Mouse (Mus musculus): ENCODE data around the gene Ccdc13.
A peak's percentile ranks its signal among the peaks of the same experiment; 100 is the strongest.

Gene Ccdc13

DNA sequence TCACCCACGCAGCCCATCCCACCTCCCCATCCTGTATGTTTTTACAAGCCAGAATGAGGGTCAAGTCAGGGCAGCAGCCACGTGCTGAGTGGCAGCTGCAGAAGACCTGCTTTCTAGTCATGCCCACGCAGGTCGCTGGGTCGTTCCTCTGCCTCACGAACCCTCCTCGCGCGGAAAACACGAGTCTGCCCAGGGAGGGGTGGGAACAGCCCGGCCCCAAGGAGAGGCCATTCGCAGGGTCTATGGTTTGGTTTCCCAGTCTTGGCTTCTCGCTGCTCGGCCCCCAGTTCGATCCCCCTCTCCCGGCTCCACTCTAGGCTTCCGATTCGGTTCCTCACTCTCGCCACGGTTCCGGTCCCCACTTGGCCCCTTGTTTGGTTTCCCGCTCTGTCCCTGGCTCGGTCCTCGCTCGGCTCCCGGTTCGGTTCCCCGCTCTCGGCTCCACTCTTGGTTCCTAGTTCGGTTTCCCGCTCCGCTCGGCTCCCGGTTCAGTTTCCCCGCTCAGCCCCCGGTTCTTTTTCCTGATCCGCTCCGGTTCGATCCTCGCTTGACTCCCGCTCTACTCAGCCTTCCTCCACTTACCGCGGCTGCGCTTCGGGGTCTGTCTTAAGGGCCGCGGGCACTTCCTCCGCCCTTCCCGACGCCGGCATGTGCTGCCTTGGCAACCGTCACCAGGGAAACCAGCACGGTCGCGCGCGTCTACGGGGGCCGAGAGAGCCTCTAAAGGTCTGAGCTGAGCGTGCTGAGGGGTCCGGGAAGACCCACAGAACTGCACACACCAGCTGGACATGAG lies at the start of gene Ccdc13:
TSS of gene Ccdc13 (minus strand) at position 633 of the 793 bp plus-strand sequence.
- peak; percentile 39 to 49 for DNase-seq (ENCODE audit: low spot score in 2 of 2)

DNA sequence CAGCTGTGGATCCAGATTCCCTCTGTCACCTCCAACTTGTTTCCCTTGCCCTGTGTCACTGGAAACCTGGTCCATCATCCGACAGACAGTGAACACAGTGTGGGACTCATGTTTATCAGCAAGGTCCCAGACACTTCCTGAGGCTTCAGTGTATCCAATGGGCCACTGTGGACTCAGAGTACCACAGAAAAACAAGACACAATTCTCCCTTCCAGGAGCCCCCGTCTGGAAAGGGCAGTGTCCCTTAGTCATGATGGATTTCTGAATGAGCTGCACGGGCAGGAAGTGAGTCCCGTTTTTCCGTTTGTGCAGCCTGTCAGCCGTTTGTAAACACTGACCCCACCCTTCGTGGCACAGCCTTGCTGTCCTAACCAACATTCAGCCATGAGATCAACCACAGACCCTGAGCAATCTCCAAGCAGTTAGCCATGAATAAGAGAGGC lies 42.8 kb upstream of the Ccdc13 start:
- DNase-seq (ENCODE audit: low spot score in 2 of 2), result peak; percentile 42 to 46

DNA sequence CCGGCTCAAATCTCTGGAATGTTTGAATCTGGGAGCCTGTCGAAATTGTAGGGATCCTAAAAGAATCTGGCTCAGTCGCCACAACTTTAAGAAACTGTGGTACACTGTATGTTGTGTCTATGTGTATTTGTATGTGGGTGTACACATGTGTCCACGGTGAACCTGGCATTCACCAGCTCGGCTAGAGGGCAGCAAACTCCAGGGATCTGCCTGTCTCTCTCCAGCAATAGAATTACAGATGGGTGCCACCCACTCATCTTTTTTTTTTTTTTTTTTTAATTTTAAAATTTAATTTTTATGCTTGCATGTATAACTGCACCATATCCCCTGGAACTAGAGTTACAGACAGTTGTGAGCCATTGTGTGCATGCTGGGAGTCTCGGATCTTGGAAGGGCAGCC lies 42.0 kb upstream of the Ccdc13 start:
- no peak for DNase-seq (ENCODE audit: low spot score in 2 of 2)

DNA sequence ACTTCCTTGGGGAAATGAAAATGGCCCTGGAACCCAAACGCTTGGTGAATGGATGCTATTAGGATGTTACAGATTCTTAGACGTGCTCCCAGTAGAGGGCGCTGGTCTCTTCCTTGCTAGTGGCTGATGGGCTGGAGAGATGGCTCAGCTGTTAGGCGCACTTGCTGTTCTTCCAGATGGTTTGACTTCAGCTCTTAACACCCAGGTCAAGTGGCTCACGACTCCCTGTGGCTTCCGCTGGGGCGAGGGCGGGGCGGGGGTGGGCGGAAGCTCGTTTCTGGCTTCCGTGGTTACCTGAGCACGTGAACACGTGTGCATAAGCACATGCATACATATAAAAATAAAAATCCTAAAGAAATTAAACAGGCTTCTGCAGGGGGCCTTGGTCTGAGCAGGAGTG lies 41.6 kb upstream of the Ccdc13 start:
- peak; percentile 67 to 77 for DNase-seq (ENCODE audit: low spot score in 2 of 2)

DNA sequence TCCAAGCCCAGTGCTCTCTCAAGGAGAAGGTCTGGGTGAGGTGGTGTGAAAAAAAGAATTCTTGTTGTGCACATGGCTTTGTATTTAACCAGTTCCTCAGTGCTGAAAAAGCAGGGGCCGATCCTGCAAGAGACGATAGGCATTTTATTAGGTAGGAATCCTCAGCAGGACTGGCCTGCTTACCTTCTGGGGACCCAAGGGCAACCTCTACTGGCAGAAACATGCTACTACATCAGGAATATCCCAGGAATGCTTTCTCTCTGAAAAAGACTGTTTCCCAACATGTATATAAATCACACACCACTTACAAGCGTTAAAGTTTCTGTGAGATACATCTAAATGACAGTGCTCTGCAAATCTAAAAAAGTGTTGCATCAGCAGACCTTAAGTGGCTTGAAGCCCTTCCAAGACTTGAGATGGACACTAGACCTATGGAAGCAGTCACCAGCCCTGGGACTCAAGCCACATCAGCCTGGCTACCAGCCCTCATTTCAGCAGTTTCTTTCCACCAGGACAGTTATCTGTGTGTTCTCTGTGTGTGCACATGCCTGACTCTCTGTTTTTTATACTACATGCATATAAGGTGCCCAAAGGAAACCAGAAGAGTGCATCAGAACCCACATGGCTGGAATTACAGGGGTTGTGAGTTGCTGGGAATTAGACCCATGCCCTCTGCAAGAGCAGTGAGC lies 37.9 kb upstream of the Ccdc13 start:
- DNase-seq (ENCODE audit: low spot score in 2 of 2), result peak; percentile 28 to 66

DNA sequence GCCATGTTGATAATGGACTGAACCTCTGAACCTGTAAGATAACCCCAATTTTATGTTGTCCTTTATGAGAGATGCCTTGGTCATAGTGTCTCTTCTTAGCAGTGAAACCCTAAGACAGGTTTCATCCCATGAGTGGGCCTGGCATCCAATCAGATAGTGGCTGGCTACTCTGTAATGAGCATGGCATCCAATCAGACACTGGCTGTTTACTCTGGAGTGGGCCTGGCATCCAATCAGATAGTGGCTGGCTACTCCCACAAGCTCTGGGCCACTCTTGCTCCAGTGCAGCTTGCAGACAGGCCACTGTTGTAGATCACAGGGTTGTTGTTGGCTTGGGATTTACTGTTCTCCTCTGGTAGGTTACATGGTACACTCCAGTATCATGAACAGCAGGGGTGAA lies 34.3 kb upstream of the Ccdc13 start:
- DNase-seq (ENCODE audit: low spot score in 2 of 2), result no peak

DNA sequence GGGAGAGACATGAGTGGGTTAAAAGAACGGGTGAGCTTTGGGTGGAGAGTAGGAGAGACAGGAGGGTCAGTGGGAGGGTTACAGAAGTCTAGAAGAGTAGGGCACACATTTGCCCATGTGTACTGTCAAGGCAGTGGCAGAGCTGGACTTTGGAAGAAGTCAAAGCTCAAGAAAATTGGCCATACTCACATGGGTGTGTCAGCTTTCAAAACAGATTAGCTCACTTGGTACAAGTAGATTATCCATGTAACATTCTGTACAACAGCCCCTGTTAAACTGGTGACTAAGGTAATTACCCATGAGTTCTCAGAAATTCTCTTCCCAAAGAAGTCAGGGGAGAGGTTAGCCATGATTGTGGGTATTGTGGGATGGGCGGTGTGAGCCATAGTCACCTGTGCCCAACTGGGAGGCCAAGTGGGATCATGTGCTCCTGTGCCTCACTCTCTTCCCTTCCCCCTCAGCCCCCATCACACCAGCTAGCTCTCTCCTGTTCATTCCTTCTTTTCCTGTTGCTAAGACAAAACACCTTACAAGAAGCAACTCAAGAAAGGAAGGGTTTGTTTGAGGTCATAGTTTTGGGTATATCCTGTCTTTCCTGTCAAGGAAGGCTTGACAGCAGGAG lies 32.9 kb upstream of the Ccdc13 start:
- no peak for DNase-seq (ENCODE audit: low spot score in 2 of 2)

DNA sequence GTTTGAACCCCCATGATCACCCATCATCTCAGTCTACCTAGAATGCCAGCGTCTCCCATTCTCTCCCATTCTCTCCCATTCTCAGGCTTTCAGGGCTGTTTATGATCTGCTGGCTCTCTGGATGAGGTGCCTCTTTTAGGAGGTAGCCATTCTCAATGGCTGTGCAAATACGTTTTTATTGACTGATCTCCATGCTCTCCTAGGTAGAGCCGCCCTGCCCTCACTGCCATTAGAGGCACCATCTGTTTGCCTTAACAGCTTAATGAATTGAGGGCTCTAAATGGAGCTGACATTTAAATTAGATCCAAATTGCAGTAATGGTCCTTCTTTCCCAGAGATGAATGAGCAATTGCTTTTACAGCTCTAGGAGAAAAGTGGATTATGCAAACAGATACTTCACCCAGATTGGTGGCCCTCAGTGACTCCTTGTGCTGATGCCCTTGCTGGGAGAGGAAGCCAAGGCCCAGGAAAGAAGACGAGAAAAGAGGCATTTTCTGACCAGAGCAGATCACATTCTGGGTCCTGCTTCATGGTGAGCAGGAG lies 30.8 kb upstream of the Ccdc13 start:
- DNase-seq (ENCODE audit: low spot score in 2 of 2), result no peak

DNA sequence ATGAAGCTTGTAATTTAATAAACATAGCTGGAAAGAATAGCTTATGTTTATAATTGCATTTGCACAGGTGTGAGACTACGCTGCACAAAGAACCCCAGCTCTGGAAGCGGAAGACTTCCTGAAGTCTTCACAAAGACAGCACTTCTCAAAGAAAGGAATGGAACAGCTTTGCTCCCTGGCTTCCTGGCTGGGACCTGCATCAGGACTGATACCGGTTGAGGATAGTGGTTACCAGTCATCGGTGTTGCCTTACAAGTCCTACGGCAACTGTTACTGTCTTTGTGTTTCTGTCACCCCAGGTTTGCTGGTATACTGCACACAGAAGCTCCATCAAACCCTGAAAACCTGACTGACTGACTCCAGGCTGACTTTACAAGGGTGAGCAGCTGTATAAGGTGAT lies 30.2 kb upstream of the Ccdc13 start:
- DNase-seq (ENCODE audit: low spot score in 2 of 2), result no peak

DNA sequence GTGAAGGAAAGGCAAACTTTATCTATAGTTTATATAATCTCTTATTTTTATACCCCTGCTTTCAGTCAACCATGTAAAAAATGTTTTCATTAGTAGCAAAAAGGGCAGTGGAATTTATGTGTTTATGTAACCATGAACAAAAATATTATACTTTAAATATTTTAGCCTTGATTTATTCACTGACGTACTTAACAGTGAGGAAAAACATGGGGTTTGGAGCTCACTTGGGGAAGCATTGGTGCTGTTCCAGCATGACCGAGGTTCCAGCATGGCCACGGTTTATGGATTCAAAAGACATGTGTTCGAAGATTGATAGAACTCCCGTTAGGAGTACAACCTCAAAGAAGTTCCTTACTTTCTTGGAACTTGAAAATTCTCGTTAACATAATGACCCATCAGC lies 29.0 kb upstream of the Ccdc13 start:
- DNase-seq (ENCODE audit: low spot score in 2 of 2), result no peak

DNA sequence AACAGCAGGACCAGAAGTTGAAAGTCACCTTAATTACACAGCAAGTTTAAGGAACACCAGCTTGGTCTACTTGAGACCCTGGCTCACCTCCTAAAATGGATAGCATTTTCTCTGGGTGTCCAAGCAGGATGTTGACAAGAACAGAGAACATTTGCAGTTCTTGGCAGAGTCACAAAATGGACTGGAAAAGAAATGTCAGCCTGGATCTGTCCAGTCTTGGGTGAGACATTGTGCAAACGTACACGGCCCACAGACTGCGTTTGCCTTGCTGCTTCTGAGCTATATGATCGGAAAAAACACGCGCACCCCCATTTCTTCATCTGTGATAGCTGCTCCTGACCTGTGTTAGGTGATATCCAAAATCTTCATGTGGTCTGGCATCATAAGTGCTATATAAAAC lies 28.4 kb upstream of the Ccdc13 start:
- DNase-seq (ENCODE audit: low spot score in 2 of 2), result peak; percentile 41 to 44

DNA sequence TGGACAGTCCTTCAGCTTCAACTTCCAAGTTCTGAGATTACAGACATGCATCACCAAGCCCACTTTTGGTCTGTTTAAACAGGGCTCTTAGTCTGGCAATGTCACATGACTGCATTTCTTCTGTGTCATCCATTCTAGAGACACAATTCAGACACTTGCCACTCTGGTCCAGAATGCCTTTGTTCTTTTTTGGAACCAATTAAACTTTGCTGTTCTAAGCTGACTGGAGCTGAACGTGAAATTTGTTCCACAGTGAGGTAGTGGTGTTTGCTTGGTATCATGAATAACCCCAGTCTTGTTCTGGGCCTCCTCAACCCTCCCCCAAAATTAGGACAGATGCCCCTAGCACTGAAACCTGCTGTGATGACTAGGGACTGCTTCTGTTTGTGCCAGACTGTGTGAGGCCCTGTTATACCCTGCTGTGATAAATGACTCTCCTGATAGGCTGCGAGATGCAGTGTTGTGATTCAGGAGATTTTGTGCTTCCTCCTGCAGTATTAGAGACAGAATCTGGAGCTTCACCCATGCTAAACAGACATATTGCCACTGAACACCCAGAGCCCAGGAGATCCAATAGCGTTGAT lies 26.3 kb upstream of the Ccdc13 start:
- no peak for DNase-seq (ENCODE audit: low spot score in 2 of 2)

DNA sequence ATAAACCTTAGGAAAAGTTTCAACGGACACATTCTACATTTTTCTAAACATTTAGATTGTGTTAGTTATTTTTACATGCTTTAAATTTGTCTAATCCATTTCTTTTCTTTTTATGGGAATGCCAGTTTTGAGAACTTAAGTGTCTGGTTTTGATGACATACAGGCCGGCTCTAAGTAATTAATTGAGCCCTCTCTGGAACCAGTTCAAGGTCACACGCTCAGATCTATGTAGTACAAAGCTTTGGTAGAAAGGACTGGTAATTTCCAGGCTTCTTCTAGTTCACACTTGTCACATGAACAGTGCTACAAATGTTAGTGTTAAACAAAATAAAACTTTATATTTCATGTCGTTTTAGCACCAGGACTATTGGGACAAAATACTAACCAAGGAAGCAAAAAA lies 25.6 kb upstream of the Ccdc13 start:
- DNase-seq (ENCODE audit: low spot score in 2 of 2), result no peak

DNA sequence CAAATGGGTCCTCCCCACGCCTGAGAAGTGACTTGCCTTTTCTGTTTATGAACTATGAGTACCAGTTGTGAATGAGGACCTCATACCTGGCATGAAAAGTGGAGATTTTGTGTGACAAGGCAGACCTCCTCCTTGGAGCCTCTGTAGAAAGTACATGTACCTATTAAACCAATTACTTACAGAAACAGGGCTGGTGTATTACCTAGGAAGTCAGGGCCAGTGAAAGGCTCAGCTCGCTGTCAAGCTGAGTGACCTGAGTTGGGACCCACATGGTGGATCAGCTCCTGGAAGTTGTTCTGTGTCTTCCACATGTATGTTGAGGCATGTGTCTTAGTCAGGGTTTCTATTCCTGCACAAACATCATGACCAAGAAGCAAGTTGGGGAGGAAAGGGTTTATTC lies 21.7 kb upstream of the Ccdc13 start:
- DNase-seq (ENCODE audit: low spot score in 2 of 2), result no peak

DNA sequence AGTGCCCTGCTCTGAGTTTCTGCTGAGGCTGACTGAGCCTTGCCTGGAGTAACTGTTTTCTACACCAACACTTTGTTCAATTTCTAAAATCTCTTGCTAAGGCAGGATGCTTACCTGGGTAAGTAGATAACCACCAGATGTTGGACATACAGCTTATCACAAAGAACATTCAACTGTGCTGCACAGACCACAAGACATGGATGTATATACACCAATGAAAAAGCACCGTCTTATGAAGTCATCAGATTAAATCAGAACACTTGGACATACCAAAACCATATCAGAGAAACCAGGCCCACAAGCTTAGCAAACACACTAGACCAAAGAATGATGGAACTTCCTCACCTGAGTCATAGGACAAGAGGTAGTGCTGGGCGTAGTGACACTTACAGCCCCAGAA lies 20.1 kb upstream of the Ccdc13 start:
- DNase-seq (ENCODE audit: low spot score in 2 of 2), result no peak

DNA sequence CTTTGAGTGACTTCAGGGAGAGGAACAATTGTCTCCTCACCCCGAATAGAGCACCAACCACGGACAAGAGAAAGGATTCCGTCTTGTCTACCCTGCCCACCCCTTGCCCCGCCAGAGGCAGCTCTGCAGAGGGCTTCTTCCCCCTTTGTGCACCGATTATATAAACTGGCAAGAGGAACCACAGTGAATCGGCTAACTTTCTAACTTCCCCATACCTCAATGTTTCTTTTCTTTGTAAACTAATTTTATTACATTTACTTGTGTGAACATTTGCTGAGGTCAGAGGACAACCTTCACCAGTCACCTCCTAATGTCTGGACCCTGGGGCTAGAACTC lies 18.9 kb upstream of the Ccdc13 start, which contains the start of gene Higd1a:
TSS of gene Higd1a (minus strand) at position 210 of the 336 bp plus-strand sequence.
- no peak for DNase-seq (ENCODE audit: low spot score in 2 of 2)

DNA sequence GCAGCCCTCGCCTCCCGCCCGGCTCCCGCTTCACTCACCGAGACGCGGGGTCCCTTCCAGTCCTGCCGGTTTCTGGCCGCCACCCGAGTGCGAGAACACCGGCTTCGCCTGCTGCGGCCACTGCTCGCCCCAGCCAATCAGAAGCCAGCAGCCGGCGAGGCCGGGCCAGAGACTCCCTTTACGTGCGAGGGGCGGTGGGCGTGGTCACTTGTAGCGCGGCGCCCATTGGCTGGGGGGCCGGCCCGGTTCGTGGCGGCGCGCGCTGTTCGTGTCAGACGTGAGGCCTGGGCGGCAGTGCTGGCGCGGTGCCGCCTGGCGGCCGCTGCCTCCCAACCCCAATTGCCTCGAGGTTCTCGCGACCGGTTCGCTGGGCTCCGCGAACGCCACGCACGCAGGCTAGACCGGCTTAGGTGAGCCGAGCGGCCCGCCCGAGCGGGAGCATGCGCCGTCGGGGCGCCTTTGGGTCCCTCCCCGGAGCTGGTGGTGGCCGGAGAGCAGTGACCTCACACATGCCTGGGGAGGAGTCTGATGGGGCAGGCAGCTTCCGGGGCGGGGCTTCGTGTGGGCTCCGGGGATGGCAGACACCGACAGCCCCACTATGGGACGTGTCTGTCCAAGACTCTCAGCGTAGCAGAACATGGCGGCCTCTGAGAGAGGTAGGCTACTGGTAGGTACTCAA lies 18.4 kb upstream of the Ccdc13 start:
- peak; percentile 98 for DNase-seq (ENCODE audit: low spot score in 2 of 2)

DNA sequence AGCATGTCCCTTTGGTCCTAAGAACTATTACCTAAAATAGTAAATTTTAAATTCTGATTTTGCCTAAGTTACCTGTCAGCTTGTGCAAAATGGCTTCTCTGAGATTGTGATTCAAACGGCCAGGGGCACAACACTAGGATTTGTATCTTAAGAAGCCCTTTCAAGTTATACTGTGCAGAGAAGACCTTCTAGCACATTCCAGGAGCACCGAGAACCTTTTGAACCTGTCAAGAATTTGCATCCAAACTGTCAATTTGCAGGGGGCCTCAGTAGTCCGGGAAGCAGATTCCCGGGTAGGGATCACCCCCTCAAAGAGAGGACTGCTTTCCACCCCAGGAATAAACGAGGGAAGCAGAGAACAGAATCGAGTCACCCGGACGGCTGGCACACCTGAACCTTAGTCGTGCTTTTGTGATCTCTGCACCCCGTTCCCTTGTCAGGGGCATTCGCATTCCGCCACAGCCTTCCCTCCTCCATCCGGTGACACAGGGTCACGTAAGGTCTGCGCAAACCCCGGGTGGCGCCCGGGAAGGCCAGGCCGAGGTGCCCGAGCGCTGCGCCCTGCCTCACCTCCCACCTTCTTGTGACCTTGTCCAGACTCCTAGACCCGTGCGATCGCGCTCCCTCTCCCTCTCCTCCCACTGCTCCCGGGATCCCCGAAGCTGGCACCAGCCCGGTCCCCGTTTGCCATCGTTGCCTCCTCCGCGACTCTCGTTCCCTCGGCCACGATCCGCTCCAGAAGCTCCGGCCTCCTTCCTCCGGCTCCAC lies 17.6 kb upstream of the Ccdc13 start:
- DNase-seq (ENCODE audit: low spot score in 2 of 2), result no peak

DNA sequence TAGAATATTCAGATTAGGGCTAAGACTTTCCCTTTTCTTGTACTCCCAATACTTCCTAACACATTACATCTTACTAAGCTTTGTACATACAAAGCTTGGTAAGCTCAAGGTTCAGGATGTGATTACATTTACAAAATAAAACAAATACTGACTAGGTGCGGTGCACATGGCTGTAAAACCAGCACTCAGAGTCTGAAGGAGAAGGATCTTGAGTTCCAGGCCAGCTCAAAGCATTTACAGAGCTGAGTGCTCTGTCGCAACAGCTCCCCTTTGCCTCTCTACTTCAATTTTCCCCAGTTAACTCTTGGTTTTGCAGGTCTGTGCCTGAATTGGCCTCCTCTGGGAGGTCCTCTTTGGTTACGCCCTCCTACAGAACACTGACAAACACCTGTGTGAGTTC lies 15.0 kb upstream of the Ccdc13 start:
- DNase-seq (ENCODE audit: low spot score in 2 of 2), result no peak

DNA sequence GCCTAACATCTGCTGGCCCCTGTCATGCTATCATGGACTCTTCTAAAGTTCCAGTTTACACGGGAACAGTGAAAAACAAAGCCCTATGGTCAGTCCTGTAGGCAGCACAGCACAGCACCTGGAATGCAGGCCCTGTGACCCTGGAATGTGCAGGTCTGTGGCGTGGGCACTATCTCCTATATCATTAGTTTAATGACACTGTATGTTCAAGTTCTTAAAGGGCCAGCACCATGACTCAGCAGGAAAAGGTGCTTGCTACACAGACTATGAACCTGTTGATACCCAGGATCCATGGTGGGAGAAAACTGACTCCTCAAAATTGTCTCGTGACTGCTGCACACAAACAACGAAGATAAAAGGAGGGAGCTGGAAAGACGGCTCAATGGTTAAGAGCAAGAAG lies 8.6 kb upstream of the Ccdc13 start:
- DNase-seq (ENCODE audit: low spot score in 2 of 2), result no peak

DNA sequence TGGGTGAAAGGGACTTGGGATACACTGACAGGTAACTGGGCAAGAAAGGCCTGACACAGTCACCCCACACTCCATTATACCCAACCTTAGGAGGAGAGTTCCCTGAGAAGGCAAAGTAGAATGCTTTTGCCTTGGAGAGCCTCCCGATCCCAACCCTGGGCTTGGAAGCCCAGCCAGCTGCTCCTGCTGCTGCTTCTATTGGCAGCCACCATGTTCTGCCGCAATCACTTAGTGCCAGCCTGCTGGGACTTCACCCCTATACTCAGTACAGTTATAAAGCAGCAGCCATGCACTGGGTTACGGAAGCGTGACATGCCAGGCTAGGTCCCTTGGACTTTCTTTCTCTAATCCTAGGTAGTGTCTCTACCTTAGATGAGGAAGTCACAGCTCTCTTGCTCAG lies 7.9 kb upstream of the Ccdc13 start:
- DNase-seq (ENCODE audit: low spot score in 2 of 2), result no peak

All from heart, adult 9 months (tissue).